In the genomic region with DNA sequence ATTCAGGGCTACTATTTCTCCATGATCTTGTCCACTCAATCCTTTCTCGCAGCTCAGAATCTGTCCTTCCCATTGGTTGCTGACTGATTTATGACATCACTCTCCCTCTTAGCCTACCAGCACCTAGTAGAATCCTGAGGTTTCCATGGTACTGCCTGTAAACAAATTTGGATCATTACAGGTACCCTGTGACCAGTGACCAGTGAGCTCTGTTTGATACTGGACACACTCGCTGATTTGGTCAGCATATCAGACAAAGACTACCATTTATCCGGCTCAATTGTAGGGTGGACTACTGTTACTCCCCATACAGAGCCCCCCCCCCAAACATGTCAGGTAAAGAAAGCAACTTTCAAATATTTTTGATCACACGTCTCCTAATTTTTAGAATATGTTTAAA, we compare ENCODE assay signal across 13 mouse cellular contexts. TPM values are rescaled to one million over a fixed set of nuclear protein-coding genes. Genes with fewer than 3 reads are reported as not detected.
"Had no signal": no experiment of that assay in that cellular context is flagged by ENCODE, and none has a peak within 500 bp of the region (broad histone marks: within the 10 kb centered on the region; RNA-seq: fewer than 3 reads in every experiment).

Gene Gm5592, plus strand, starts transcription at position 301 of the 400 bp plus-strand sequence.

RNA-seq across cellular contexts. Expression of gene Gm5592, which starts in this region (rescaled TPM):
- polyA plus RNA-seq: neural tube, embryonic 12.5 days; neural tube, embryonic 13.5 days; neural tube, embryonic 14.5 days; neural tube, embryonic 15.5 days; small intestine, adult 2 months; spleen, adult 2 months; stomach, embryonic 14.5 days; stomach, embryonic 15.5 days; stomach, embryonic 16.5 days; stomach, postnatal 0 days; thymus, adult 2 months; thymus, postnatal 0 days; urinary bladder, adult 2 months had no signal
